In genomic region chr4:111416551-111416950, GRCm38 (mm10) we compare ENCODE assay signal across 10 mouse cellular contexts. TPM values are rescaled to one million over a fixed set of nuclear protein-coding genes. Genes with fewer than 3 reads are reported as not detected.
DNase-seq lines count a peak whose midpoint lies in the region; ATAC-seq and TF ChIP-seq lines count a peak whose summit lies in the region.
"Had no signal": no experiment of that assay in that cellular context is flagged by ENCODE, and none has a peak within 500 bp of the region (broad histone marks: within the 10 kb centered on the region; RNA-seq: fewer than 3 reads in every experiment).

No protein-coding gene starts in this region.

- no peak for TF ChIP-seq POLR2A in CH12.LX (IDR thresholded peaks at IDR 0.05; ENCODE audit: low read depth, low read length)

- H3K4me3 ChIP-seq in CH12.LX (replicated peaks in 1 of 3; ENCODE audit: low read depth in 2 of 3, low read length in 2 of 3, poor library complexity in 1 of 3): peak overlapping the region in 2 of 3 experiments; percentile 72 to 78
- peak overlapping the region; percentile 89 for H3K4me3 ChIP-seq in hindbrain, embryonic 12.5 days
- peak overlapping the region; percentile 95; the same call in 1 of the 2 replicates for H3K4me3 ChIP-seq in midbrain, embryonic 10.5 days
- H3K4me3 ChIP-seq in gastrocnemius, adult 2 months: no peak overlapping the region

- TF ChIP-seq CTCF in CH12.LX (conservative IDR thresholded peaks at IDR 0.05 in 1 of 2, IDR thresholded peaks at IDR 0.05 in 1 of 2; ENCODE audit: low read depth in 2 of 2, low read length in 2 of 2): no peak
- TF ChIP-seq CTCF in gastrocnemius, adult 2 months (IDR thresholded peaks at IDR 0.05): no peak

- peaks cover 53% of the 10 kb centered on the region for H3K79me2 ChIP-seq in CH12.LX (replicated peaks; ENCODE audit: control insufficient read depth, extremely low read depth, insufficient read depth, poor library complexity, severe bottlenecking)

- peak overlapping the region; percentile 79 for H3K9ac ChIP-seq in CH12.LX (ENCODE audit: insufficient read depth, low read depth)
- H3K9ac ChIP-seq in hindbrain, embryonic 12.5 days: peak overlapping the region; percentile 96; the same call in 1 of the 2 replicates

- H3K9me3 ChIP-seq in CH12.LX (replicated peaks; ENCODE audit: low read length): no peaks in the 10 kb centered on the region
- no peaks in the 10 kb centered on the region for H3K9me3 ChIP-seq in hindbrain, embryonic 12.5 days (replicated peaks)
- H3K9me3 ChIP-seq in midbrain, embryonic 10.5 days (replicated peaks): no peaks in the 10 kb centered on the region

- TF ChIP-seq EP300 in CH12.LX (IDR thresholded peaks at IDR 0.05; ENCODE audit: low read length): no peak

- 86% methylated on average over 3 of the region's 3 CpGs for WGBS in hindbrain, embryonic 12.5 days
- 51% methylated on average over 3 of the region's 3 CpGs for WGBS in midbrain, embryonic 10.5 days

- H3K4me2 ChIP-seq in CH12.LX (ENCODE audit: insufficient read depth, low read depth, poor library complexity, severe bottlenecking): peak overlapping the region; percentile 85
- H3K4me2 ChIP-seq in hindbrain, embryonic 12.5 days (replicated peaks): peak overlapping the region; percentile 70

- intact Hi-C loops in gastrocnemius, adult 2 months (cut with DNase I): no loop called here

- in situ Hi-C loops in CH12.LX (cut with MboI; ENCODE audit: low pct_ligation_motif_present, low pct_unique_long_range_greater_than_20kb, low sequenced_read_pairs): no loop called here

- dilution Hi-C loops in CH12.LX (cut with MboI; ENCODE audit: extremely low pct_ligation_motif_present, extremely low pct_unique_long_range_greater_than_20kb, low sequenced_read_pairs): no loop called here

- H3K27ac ChIP-seq in CH12.LX (ENCODE audit: insufficient read depth, low read depth): no peak overlapping the region
- no peak overlapping the region for H3K27ac ChIP-seq in hindbrain, embryonic 12.5 days
- no peak overlapping the region for H3K27ac ChIP-seq in midbrain, embryonic 10.5 days (replicated peaks)
- H3K27ac ChIP-seq in gastrocnemius, adult 2 months: no peak overlapping the region

- DNase-seq in heart, adult 11 months: peak; percentile 76
- DNase-seq in heart, adult 9 months (ENCODE audit: low spot score in 2 of 2): no peak
- DNase-seq in CH12.LX (ENCODE audit: extremely low read depth): no peak
- DNase-seq in midbrain, embryonic 10.5 days (ENCODE audit: low spot score): no peak
- no peak for DNase-seq in gastrocnemius, adult 2 months
- no peak for DNase-seq in frontal cortex, adult 2 months (ENCODE audit: extremely low spot score in 1 of 2, low spot score in 1 of 2)
- no peak for DNase-seq in left cerebral cortex, adult 9 months (ENCODE audit: low spot score in 2 of 2)
- DNase-seq: adrenal gland, postnatal 14 days; cerebellum, adult 18-20 months had no signal

- no peak for TF ChIP-seq RAD21 in CH12.LX (IDR thresholded peaks at IDR 0.05; ENCODE audit: low read depth, low read length)

- H3K4me1 ChIP-seq in CH12.LX (ENCODE audit: control insufficient read depth in 1 of 2, insufficient read depth in 2 of 2): peaks cover 13 to 62% of the 10 kb centered on the region in 2 experiments
- peaks cover 35% of the 10 kb centered on the region for H3K4me1 ChIP-seq in hindbrain, embryonic 12.5 days
- peaks cover 24% of the 10 kb centered on the region for H3K4me1 ChIP-seq in midbrain, embryonic 10.5 days

- no peak for ATAC-seq in hindbrain, embryonic 12.5 days (ENCODE audit: low FRiP score)

- peaks cover 26% of the 10 kb centered on the region for H3K27me3 ChIP-seq in CH12.LX (replicated peaks)
- no peaks in the 10 kb centered on the region for H3K27me3 ChIP-seq in hindbrain, embryonic 12.5 days
- no peaks in the 10 kb centered on the region for H3K27me3 ChIP-seq in midbrain, embryonic 10.5 days (ENCODE audit: low read depth, poor library complexity, severe bottlenecking)

- H3K36me3 ChIP-seq in CH12.LX (replicated peaks in 1 of 2; ENCODE audit: control insufficient read depth in 1 of 2, insufficient read depth in 1 of 2, low read length in 1 of 2): peaks cover 0 to 15% of the 10 kb centered on the region in 2 experiments
- H3K36me3 ChIP-seq in hindbrain, embryonic 12.5 days: peaks cover 17% of the 10 kb centered on the region
- H3K36me3 ChIP-seq in midbrain, embryonic 10.5 days: peaks cover 31% of the 10 kb centered on the region

TF ChIP-seq in CH12.LX, 34 proteins besides CTCF, POLR2A, EP300 and RAD21:
- TF ChIP-seq MAX (IDR thresholded peaks at IDR 0.05; ENCODE audit: low read length) (no peak), MXI1 (IDR thresholded peaks at IDR 0.05; ENCODE audit: low read depth, low read length) (peak; percentile 23; the same call in 1 of the 2 replicates), MAFK (IDR thresholded peaks at IDR 0.05; ENCODE audit: insufficient replicate concordance, low read length) (no peak), TCF12 (IDR thresholded peaks at IDR 0.05; ENCODE audit: low read depth, low read length) (no peak)

RNA-seq across cellular contexts. Expression of gene Bend5, which starts 1.7 kb away (rescaled TPM):
- total RNA-seq in CH12.LX (2012; rRNA removed): 21.8 and 27.1 TPM in 2 replicates
- total RNA-seq in CH12.LX (2014; rRNA removed): 14.8 and 15.6 TPM in 2 replicates
- 19.3 and 25.9 TPM in 2 replicates for polyA plus RNA-seq in CH12.LX (2012; ENCODE audit: insufficient read length, low read depth)
- polyA plus RNA-seq in hindbrain, embryonic 12.5 days (2016; fragmentation: Nextera tagmentation; extraction: Ambion mirVana): 68.2 and 70.2 TPM in 2 replicates
- polyA plus RNA-seq in midbrain, embryonic 10.5 days (2016; fragmentation: Nextera tagmentation; extraction: Ambion mirVana): 26.3 and 31.6 TPM in 2 replicates
- total RNA-seq in gastrocnemius, adult 2 months (2021): under 1 TPM; 0.15 to 0.33 TPM
- 9.6 and 12.0 TPM in 2 replicates for polyA plus RNA-seq in frontal cortex, adult 2 months (2012; rRNA removed)
